ENCODE assay signal across 17 mouse cellular contexts in the genomic region with DNA sequence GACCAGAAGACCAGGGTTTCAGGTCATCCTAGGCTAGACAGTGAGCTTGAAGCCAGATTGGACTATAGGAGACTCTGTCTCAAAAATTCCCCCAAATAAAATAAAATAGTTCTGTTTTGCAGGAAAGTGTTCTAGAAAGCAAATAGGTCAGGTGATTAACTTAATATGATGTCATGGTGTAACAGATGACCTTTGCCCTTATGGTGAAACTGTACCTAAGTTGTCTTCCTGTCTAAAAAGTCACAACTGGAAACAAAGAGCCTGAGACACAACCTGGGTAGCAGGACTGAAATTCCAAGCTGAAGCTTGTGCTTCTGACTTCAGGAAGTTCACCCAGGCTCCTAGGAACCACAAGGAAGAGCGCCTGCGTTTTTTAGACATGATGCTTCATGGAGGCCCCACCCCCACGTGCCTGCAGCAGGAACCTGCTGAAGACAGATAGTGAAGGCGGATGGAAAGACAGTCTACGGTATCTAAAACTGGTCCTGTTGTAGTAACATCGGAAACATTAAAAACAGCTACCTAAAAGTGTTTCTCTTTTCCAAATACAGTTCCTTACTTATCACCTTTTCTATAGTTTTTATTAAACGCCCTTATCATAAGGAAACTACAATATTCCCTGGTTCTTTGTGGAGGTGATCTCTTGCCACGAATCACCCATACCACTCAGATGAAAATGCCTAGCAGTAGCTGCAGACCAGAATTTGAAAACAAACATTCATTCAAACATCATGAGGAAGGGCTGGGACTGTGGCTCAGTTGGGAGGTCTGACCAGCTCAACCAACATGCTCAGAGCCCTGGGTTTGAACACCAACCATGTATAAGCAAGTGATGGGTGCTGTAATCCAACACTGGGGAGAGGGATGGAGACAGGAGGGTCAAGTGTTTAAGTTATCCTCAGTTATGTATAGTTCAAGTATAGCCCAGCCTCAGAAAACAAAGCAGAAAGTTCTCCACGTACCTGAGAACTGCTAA. TPM values are rescaled to one million over a fixed set of nuclear protein-coding genes. Genes with fewer than 3 reads are reported as not detected.
DNase-seq lines count a peak whose midpoint lies in the region; ATAC-seq and TF ChIP-seq lines count a peak whose summit lies in the region.
"Had no signal": no experiment of that assay in that cellular context is flagged by ENCODE, and none has a peak within 500 bp of the region (broad histone marks: within the 10 kb centered on the region; RNA-seq: fewer than 3 reads in every experiment).

No protein-coding gene starts in this region.

- peaks cover 44 to 48% of the 10 kb centered on the region in 2 experiments for H3K4me1 ChIP-seq in liver, embryonic 14.5 days (replicated peaks; ENCODE audit: control insufficient read depth in 2 of 2, insufficient read depth in 2 of 2, low read length in 1 of 2)

- peak overlapping the region; percentile 53 for H3K9ac ChIP-seq in liver, embryonic 14.5 days (replicated peaks)
- H3K9ac ChIP-seq: hindbrain, embryonic 13.5 days; limb, embryonic 13.5 days; neural tube, embryonic 12.5 days had no signal

- peak; percentile 55 for DNase-seq in spleen, adult 12 weeks (ENCODE audit: low spot score)
- DNase-seq in spleen, adult 18-20 months, result no peak
- DNase-seq in c-Kit-positive CD71-positive TER-119-positive erythroid progenitor cells, embryonic 14.5 days (ENCODE audit: low spot score), result peak; percentile 76
- DNase-seq in liver, embryonic 14.5 days (ENCODE audit: low read depth in 3 of 3, low spot score in 3 of 3), result peak; percentile 78 to 80 (median 80)
- peak; percentile 74 to 80 for DNase-seq in spleen, postnatal 4 days (ENCODE audit: low spot score in 2 of 2)
- no peak for DNase-seq in layer of hippocampus, postnatal 14 days (ENCODE audit: low spot score in 2 of 2)
- no peak for DNase-seq in kidney, postnatal 14 days
- no peak for DNase-seq in thymus, postnatal 25 days
- DNase-seq: cerebellum, postnatal 14 days; lung, postnatal 4 days; thymus, adult 2 months had no signal

- ATAC-seq in liver, embryonic 14.5 days (ENCODE audit: insufficient read depth), result peak; percentile 78
- ATAC-seq: CD4-positive, CD25-positive, alpha-beta regulatory T cell, adult 4 months; intestine, postnatal 0 days; midbrain, embryonic 16.5 days had no signal

- peak overlapping the region; percentile 81 for H3K4me2 ChIP-seq in liver, embryonic 14.5 days (ENCODE audit: low read depth)
- H3K4me2 ChIP-seq: hindbrain, embryonic 13.5 days; limb, embryonic 13.5 days; neural tube, embryonic 12.5 days had no signal

- peak overlapping the region; percentile 18 to 19; a peak in 3 of 4 replicates for H3K4me3 ChIP-seq in liver, embryonic 14.5 days (ENCODE audit: insufficient read depth in 1 of 2, low read depth in 2 of 2, low read length in 2 of 2)
- H3K4me3 ChIP-seq: hindbrain, embryonic 13.5 days; limb, embryonic 13.5 days; neural tube, embryonic 12.5 days had no signal

- H3K36me3 ChIP-seq in liver, embryonic 14.5 days (replicated peaks; ENCODE audit: control insufficient read depth, insufficient read depth, low read depth), result peaks cover 5% of the 10 kb centered on the region
- H3K36me3 ChIP-seq: hindbrain, embryonic 13.5 days; limb, embryonic 13.5 days; neural tube, embryonic 12.5 days had no signal

- 17% methylated on average over 9 of the region's 9 CpGs for WGBS in liver, embryonic 14.5 days (ENCODE audit: insufficient replicate concordance)

- no peaks in the 10 kb centered on the region for H3K27me3 ChIP-seq in liver, embryonic 14.5 days (ENCODE audit: control insufficient read depth, insufficient read depth, low read length)
- H3K27me3 ChIP-seq: hindbrain, embryonic 13.5 days; limb, embryonic 13.5 days; neural tube, embryonic 12.5 days had no signal

- TF ChIP-seq CTCF in liver, embryonic 14.5 days (IDR thresholded peaks at IDR 0.05; ENCODE audit: low read depth), result no peak

- no peaks in the 10 kb centered on the region for H3K9me3 ChIP-seq in liver, embryonic 14.5 days (ENCODE audit: control insufficient read depth, low read length)
- H3K9me3 ChIP-seq: hindbrain, embryonic 13.5 days; limb, embryonic 13.5 days; neural tube, embryonic 12.5 days had no signal

- peak overlapping the region; percentile 87 for H3K27ac ChIP-seq in liver, embryonic 14.5 days
- H3K27ac ChIP-seq: hindbrain, embryonic 13.5 days; limb, embryonic 13.5 days; neural tube, embryonic 12.5 days had no signal

- TF ChIP-seq EP300 in liver, embryonic 14.5 days (IDR thresholded peaks at IDR 0.05; ENCODE audit: low read depth), result peak; percentile 88

RNA-seq across cellular contexts. Expression of a gene that starts 12.3 kb away (rescaled TPM):
- polyA plus RNA-seq in liver, embryonic 14.5 days (2012; rRNA removed), result 34.7 and 44.7 TPM in 2 replicates
- 64.1 and 65.8 TPM in 2 replicates for polyA plus RNA-seq in liver, embryonic 14.5 days (2014; fragmentation: Nextera tagmentation; extraction: Ambion mirVana)
- total RNA-seq in layer of hippocampus, postnatal 14 days (2021), result 10 to 100 TPM; 37.2 to 47.0 TPM

RNA-seq across cellular contexts. Expression of a gene that starts 12.6 kb away (rescaled TPM):
- polyA plus RNA-seq in liver, embryonic 14.5 days (2012; rRNA removed), result 9.4 and 11.2 TPM in 2 replicates
- polyA plus RNA-seq in liver, embryonic 14.5 days (2014; fragmentation: Nextera tagmentation; extraction: Ambion mirVana), result 24.8 and 27.6 TPM in 2 replicates
- total RNA-seq in layer of hippocampus, postnatal 14 days (2021), result 10 to 100 TPM; 42.1 to 43.4 TPM

RNA-seq across cellular contexts. Expression of a gene that starts 52.4 kb away (rescaled TPM):
- polyA plus RNA-seq in liver, embryonic 14.5 days (2012; rRNA removed), result 14.7 and 23.2 TPM in 2 replicates
- polyA plus RNA-seq in liver, embryonic 14.5 days (2014; fragmentation: Nextera tagmentation; extraction: Ambion mirVana), result 27.8 and 29.0 TPM in 2 replicates
- 10 to 100 TPM; 39.2 to 42.7 TPM for total RNA-seq in layer of hippocampus, postnatal 14 days (2021)

RNA-seq across cellular contexts. Expression of a gene that starts 53.1 kb away (rescaled TPM):
- polyA plus RNA-seq in liver, embryonic 14.5 days (2012; rRNA removed), result 23.3 and 42.1 TPM in 2 replicates
- polyA plus RNA-seq in liver, embryonic 14.5 days (2014; fragmentation: Nextera tagmentation; extraction: Ambion mirVana), result 92.6 and 99.8 TPM in 2 replicates
- total RNA-seq in layer of hippocampus, postnatal 14 days (2021), result 10 to 100 TPM; 78.3 to 80.9 TPM

Comparison
In these comparisons a context has a peak if more than half of its experiments do, and no peak if none do; other contexts are left out.
1. DNase-seq: peak in spleen, adult 12 weeks (single experiment), c-Kit-positive CD71-positive TER-119-positive erythroid progenitor cells, embryonic 14.5 days (single experiment), liver, embryonic 14.5 days (3 of 3) and spleen, postnatal 4 days (2 of 2); none in spleen, adult 18-20 months (0 of 2), layer of hippocampus, postnatal 14 days (0 of 2), kidney, postnatal 14 days (single experiment) and thymus, postnatal 25 days (single experiment).